Mouse (Mus musculus) CD4-positive, CD25-positive, alpha-beta regulatory T cell, adult 4 months (primary cell): Measurements from ENCODE around the gene Rab43. TPM values are rescaled to one million over a fixed set of nuclear protein-coding genes. Genes with fewer than 3 reads are reported as not detected.

Source experiments
- ATAC-seq: one replicate; pipeline ENCODE4 v1.8.0; 2017
- polyA plus RNA-seq, 2 experiments: library from polyadenylated mRNA; unstranded; fragments of 100-300 nt; shearing (Covaris generic); gene quantifications; one replicate each; pipeline ENCODE4 v1.2.1; 2017

Rab43 gene
- polyA plus RNA-seq, 2 experiments from 2014 or later = 10.1 to 12.7 TPM

GRCm38 (mm10) chr6:87748078-87748477, 63.9 kb downstream of the Rab43 start:
- ATAC-seq = no peak

- no peak for ATAC-seq
Observed at GRCm38 (mm10) chr6:87746849-87747248, 65.1 kb downstream of the Rab43 start.

DNA sequence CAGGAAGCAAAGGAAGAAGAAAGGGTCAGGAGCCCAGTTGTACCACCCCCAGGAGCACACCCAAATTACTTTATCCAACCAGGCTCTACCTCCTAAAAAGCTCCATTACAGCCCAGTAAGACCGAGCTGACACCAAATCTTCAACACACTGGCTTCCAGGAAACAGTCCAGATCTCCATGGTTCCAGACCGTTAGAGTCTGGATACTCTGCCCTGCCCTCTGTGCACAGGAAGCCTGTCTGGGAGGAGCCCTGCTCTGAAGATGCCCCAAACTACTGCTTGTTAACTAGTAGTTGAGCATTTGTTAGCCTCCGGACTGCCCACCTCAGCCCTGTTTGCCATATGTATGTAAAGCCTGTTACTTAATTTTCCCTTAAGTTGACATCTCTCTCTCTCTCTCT, 65.9 kb downstream of the Rab43 start:
- no peak for ATAC-seq

- no peak for ATAC-seq
Observed at GRCm38 (mm10) chr6:87745301-87745700, 66.7 kb downstream of the Rab43 start.

DNA sequence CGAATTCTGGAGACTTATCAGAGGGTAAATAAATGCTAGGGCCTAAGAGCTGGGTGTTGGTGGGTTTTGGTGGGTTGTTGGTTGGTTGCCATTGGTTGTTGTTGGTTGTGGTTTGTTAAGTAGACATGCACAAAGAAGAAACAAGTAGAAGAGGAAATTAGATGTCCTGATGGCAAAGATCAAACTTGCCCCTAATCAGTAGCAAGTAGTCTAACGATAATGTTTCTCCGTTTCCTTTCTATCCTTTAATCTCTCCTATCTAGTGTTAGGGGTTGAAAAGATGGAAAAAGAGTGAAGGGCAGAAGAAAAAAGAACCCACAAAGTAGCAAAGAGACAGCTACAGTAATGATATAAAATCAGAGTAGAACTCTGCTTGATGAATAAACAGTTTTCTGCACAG, 67.3 kb downstream of the Rab43 start:
- no peak for ATAC-seq

DNA sequence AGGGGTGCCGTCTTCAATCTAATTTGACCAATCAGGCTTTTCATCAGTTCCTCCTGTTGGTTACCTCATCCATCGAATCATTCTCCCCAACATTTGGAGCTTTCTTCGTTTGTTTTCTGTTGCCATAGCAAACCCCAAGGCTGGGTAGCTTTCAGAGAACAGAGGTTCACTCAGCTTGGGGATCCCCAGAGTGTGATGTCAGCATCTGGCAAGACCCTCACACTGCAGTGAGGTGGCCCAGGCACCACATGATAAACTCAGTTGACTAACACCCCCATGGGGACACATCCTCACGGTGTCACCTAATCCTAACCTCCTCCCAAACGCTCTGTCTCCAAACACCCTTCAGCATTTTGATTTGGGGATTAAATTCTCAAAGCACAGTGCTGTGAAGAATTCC, 68.7 kb downstream of the Rab43 start:
- ATAC-seq = no peak

GRCm38 (mm10) chr6:87742804-87743203, 69.2 kb downstream of the Rab43 start:
- ATAC-seq = no peak

- ATAC-seq = peak; percentile 75
Observed at GRCm38 (mm10) chr6:87741978-87742377, 70.0 kb downstream of the Rab43 start.

DNA sequence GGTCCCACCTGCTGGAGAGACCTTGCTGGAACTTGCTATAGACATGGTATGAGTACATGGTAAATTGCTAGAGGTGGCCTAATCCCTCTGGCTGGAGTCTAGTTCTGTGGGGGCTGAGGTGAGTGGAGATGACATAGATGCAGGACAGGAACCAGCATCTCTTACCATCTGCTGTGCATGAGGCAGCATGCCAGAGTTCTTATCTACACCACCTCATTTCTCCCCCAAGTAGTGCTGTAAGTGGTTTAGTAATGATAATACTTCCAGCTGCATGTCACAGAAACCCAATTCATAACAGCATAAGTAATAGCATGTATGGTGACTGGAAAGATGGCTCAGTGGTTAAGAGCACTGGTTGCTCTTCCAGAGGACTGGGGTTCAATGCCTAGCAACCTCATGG, 71.5 kb downstream of the Rab43 start:
- ATAC-seq = no peak

GRCm38 (mm10) chr6:87739898-87740297, 72.1 kb downstream of the Rab43 start:
- no peak for ATAC-seq

Other genes with a start within 250 kb of the Rab43 start
- gene Prokr1, start 221.4 kb downstream of the Rab43 start, polyA plus RNA-seq = under 1 TPM in 1 of 2 experiments, not detected in 1; 0.32 TPM
- 1 to 10 TPM; 2.9 to 5.6 TPM for gene Aplf, start 140.0 kb downstream of the Rab43 start, polyA plus RNA-seq
- under 1 TPM in 1 of 2 experiments, not detected in 1; 0.58 TPM for gene Efcc1, start 81.3 kb downstream of the Rab43 start, polyA plus RNA-seq
- gene Gp9, start 34.1 kb downstream of the Rab43 start, polyA plus RNA-seq = not detected
- 1 to 10 TPM; 3.7 to 5.3 TPM for gene Gm45140, start 23.6 kb upstream of the Rab43 start, polyA plus RNA-seq
- gene Isy1, start 26.6 kb upstream of the Rab43 start, polyA plus RNA-seq = 10 to 100 TPM; 86.8 to 89.1 TPM
- gene Cnbp, start 38.9 kb upstream of the Rab43 start, polyA plus RNA-seq = 1,000 to 10,000 TPM in 1 of 2 experiments, 100 to 1,000 TPM in 1; 984 to 1,123 TPM
- 100 to 1,000 TPM; 111 to 171 TPM for gene Copg1, start 75.7 kb upstream of the Rab43 start, polyA plus RNA-seq
- gene Hmces, start 101.8 kb upstream of the Rab43 start, polyA plus RNA-seq = 10 to 100 TPM; 38.6 to 48.4 TPM
- gene H1fx, start 169.5 kb upstream of the Rab43 start, polyA plus RNA-seq = not detected
- 100 to 1,000 TPM; 264 to 299 TPM for gene Rab7, start 233.1 kb upstream of the Rab43 start, polyA plus RNA-seq